Mouse (Mus musculus) MEL (cell line): ENCODE measurements around the gene Tas2r130. TPM values are rescaled to one million over a fixed set of nuclear protein-coding genes. Genes with fewer than 3 reads are reported as not detected.
"Not testable (repeated sequence)": the region's sequence is repeated elsewhere in the genome, so short reads cannot be mapped to it uniquely, and the experiment has no call there.

Source experiments
- DNase-seq: peaks from one replicate; pipeline ENCODE4 v3.0.0; 2011; ENCODE audit warnings: low read depth, low spot score
- H3K27ac ChIP-seq: 2 replicates; pipeline ENCODE4 v1.5.1; 2012; ENCODE audit warnings: low read depth, mild to moderate bottlenecking, control low read depth, low read length, moderate library complexity; ENCODE audit not compliant: control insufficient read depth
- H3K27me3 ChIP-seq, 2 experiments: fragments of 150-350 bp in 1 of 2; sonication (generic) in 1 of 2; 2 replicates each; pipeline ENCODE4 v1.6.1; 2012; ENCODE audit warnings: low read length in 2 of 2, mild to moderate bottlenecking in 2 of 2, improper control_type of control experiment in 1 of 2, moderate library complexity in 1 of 2; ENCODE audit not compliant: insufficient read depth in 2 of 2, control insufficient read depth in 1 of 2
- H3K36me3 ChIP-seq, 2 experiments: 2 replicates each; pipeline ENCODE4 v1.6.1; 2012 to 2014; ENCODE audit warnings: low read length in 2 of 2, improper control_type of control experiment in 1 of 2, inconsistent platforms in 1 of 2, mild to moderate bottlenecking in 1 of 2; ENCODE audit not compliant: insufficient read depth in 2 of 2, control insufficient read depth in 1 of 2
- H3K4me1 ChIP-seq, 2 experiments: fragments of 150-350 bp in 1 of 2; sonication (generic) in 1 of 2; 2 replicates each; pipeline ENCODE4 v1.6.1; 2012; ENCODE audit warnings: low read length in 2 of 2, improper control_type of control experiment in 1 of 2, mild to moderate bottlenecking in 1 of 2; ENCODE audit not compliant: insufficient read depth in 2 of 2, control insufficient read depth in 1 of 2
- H3K4me3 ChIP-seq, 2 experiments: fragments of 150-350 bp in 1 of 2; sonication (generic) in 1 of 2; 2 replicates each; pipeline ENCODE4 v1.5.1; 2012; ENCODE audit warnings: low read depth in 2 of 2, low read length in 2 of 2, mild to moderate bottlenecking in 2 of 2, moderate library complexity in 2 of 2, control low read depth in 1 of 2, improper control_type of control experiment in 1 of 2; ENCODE audit not compliant: control insufficient read depth in 1 of 2, insufficient read depth in 1 of 2
- H3K79me2 ChIP-seq: 2 replicates; pipeline ENCODE4 v1.6.1; 2012; ENCODE audit warnings: mild to moderate bottlenecking, low read length, moderate library complexity; ENCODE audit not compliant: control insufficient read depth, poor library complexity, insufficient read depth
- H3K9ac ChIP-seq: 2 replicates; pipeline ENCODE4 v1.6.1; 2012; ENCODE audit warnings: low read depth, mild to moderate bottlenecking, control low read depth, low read length, moderate library complexity; ENCODE audit not compliant: control insufficient read depth, poor library complexity, severe bottlenecking
- H3K9me3 ChIP-seq: fragments of 150-350 bp; sonication (generic); replicated peaks from 2 replicates; pipeline ENCODE4 v1.6.1; 2012; ENCODE audit warnings: mild to moderate bottlenecking, low read length, improper control_type of control experiment, moderate library complexity; ENCODE audit not compliant: insufficient read depth
- CHD2 ChIP-seq: IDR thresholded peaks from 2 replicates; pipeline ENCODE4 v1.6.1; 2011; ENCODE audit warnings: low read length, improper control_type of control experiment
- KAT2A ChIP-seq: conservative IDR thresholded peaks from 2 replicates; pipeline ENCODE4 v1.6.1; 2012; ENCODE audit warnings: low read depth, low read length, improper control_type of control experiment, inconsistent platforms
- MAFK ChIP-seq: IDR thresholded peaks from 2 replicates; pipeline ENCODE4 v1.6.1; 2011; ENCODE audit warnings: low read depth, mild to moderate bottlenecking, low read length, improper control_type of control experiment, borderline replicate concordance
- MAZ ChIP-seq: IDR thresholded peaks from 2 replicates; pipeline ENCODE4 v1.6.1; 2012; ENCODE audit warnings: low read depth, mild to moderate bottlenecking, inconsistent platforms, low read length, improper control_type of control experiment
- MYC ChIP-seq: IDR thresholded peaks from 2 replicates; pipeline ENCODE4 v1.6.1; 2011; ENCODE audit warnings: low read depth, mild to moderate bottlenecking, low read length, improper control_type of control experiment, moderate library complexity
- POLR2A ChIP-seq, 2 experiments: IDR thresholded peaks; 2 replicates each; pipeline ENCODE4 v1.6.1; 2011 to 2012; ENCODE audit warnings: low read length in 2 of 2, mild to moderate bottlenecking in 2 of 2, control low read depth in 1 of 2, improper control_type of control experiment in 1 of 2, low read depth in 1 of 2, moderate library complexity in 1 of 2; ENCODE audit not compliant: control insufficient read depth in 1 of 2, insufficient read depth in 1 of 2, poor library complexity in 1 of 2
- RCOR1 ChIP-seq: IDR thresholded peaks from 2 replicates; pipeline ENCODE4 v1.6.1; 2012; ENCODE audit warnings: low read depth, mild to moderate bottlenecking, inconsistent platforms, low read length, improper control_type of control experiment
- SIN3A ChIP-seq: IDR thresholded peaks from 2 replicates; pipeline ENCODE4 v1.6.1; 2012; ENCODE audit warnings: low read length, improper control_type of control experiment, inconsistent platforms
- TBP ChIP-seq: IDR thresholded peaks from 2 replicates; pipeline ENCODE4 v1.8.0; 2011; ENCODE audit warnings: low read depth, low read length, improper control_type of control experiment
- UBTF ChIP-seq: IDR thresholded peaks from 2 replicates; pipeline ENCODE4 v1.6.1; 2012; ENCODE audit warnings: low read depth, mild to moderate bottlenecking, inconsistent platforms, low read length, improper control_type of control experiment, moderate library complexity, borderline replicate concordance; ENCODE audit not compliant: insufficient read depth
- ZC3H11A ChIP-seq: IDR thresholded peaks from 2 replicates; pipeline ENCODE4 v1.6.1; 2012; ENCODE audit warnings: low read depth, mild to moderate bottlenecking, inconsistent platforms, low read length, improper control_type of control experiment
- ZKSCAN1 ChIP-seq: IDR thresholded peaks from 2 replicates; pipeline ENCODE4 v1.6.1; 2012; ENCODE audit warnings: low read depth, mild to moderate bottlenecking, inconsistent platforms, low read length, improper control_type of control experiment, moderate library complexity
- polyA plus RNA-seq, 2 experiments: library from polyadenylated mRNA; stranded (reverse) in 1 of 2; unstranded in 1 of 2; fragments of >175 nt in 1 of 2; fragments of >200 nt in 1 of 2; gene quantifications; 2 replicates each; pipeline versions ENCODE4 v1.2.1 to v1.2.4; 2012; ENCODE audit warnings: low replicate concordance in 2 of 2, low read depth in 1 of 2; ENCODE audit not compliant: insufficient read length in 2 of 2, insufficient read depth in 1 of 2, missing spikeins in 1 of 2
- total RNA-seq: library from RNA; depleted of rRNA; stranded (reverse); fragments of 300-350 nt; gene quantifications from 2 replicates; pipeline ENCODE4 v1.2.3, GENCODE M21; 2012; rRNA removed

Tas2r130 gene
- total RNA-seq: not detected in 2 replicates
- polyA plus RNA-seq: not detected

GRCm38 (mm10) chr6:131630812-131631211 lies at the start of gene Tas2r130:
Tas2r130 (minus strand) TSS chr6:131630912.
- DNase-seq: no peak

GRCm38 (mm10) chr6:131678786-131679185 lies 48.1 kb upstream of the Tas2r130 start, which contains the start of gene Tas2r106:
Tas2r106 (minus strand) TSS chr6:131678886.
- Histone ChIP-seq H3K4me3 (no peak within 1 kb of the TSS), H3K9ac (no peak within 1 kb of the TSS), H3K79me2 (no peaks in the 10 kb centered on the region), H3K9me3 (no peaks in the 10 kb centered on the region), H3K27ac (no peak within 1 kb of the TSS), H3K27me3 (no peaks in the 10 kb centered on the region), H3K36me3 (no peaks in the 10 kb centered on the region), H3K4me1 (no peaks in the 10 kb centered on the region)
- no peak for TF ChIP-seq ZC3H11A
- DNase-seq: no peak

More at GRCm38 (mm10) chr6:131630812-131631211, at the start of gene Tas2r130:
- no peak for TF ChIP-seq UBTF
- TF ChIP-seq CHD2: no peak
- TF ChIP-seq ZKSCAN1: no peak
- no peak for TF ChIP-seq MAFK
- TF ChIP-seq RCOR1: no peak
- TF ChIP-seq SIN3A: no peak
- TF ChIP-seq KAT2A: no peak
- H3K36me3 ChIP-seq: no peaks in the 10 kb centered on the region
- no peak within 1 kb of the TSS for H3K27ac ChIP-seq
- H3K9me3 ChIP-seq: no peaks in the 10 kb centered on the region
- H3K4me1 ChIP-seq: no peaks in the 10 kb centered on the region
- no peaks in the 10 kb centered on the region for H3K27me3 ChIP-seq
- H3K79me2 ChIP-seq: no peaks in the 10 kb centered on the region
- H3K9ac ChIP-seq: no peak within 1 kb of the TSS
- no peak within 1 kb of the TSS for H3K4me3 ChIP-seq

DNA sequence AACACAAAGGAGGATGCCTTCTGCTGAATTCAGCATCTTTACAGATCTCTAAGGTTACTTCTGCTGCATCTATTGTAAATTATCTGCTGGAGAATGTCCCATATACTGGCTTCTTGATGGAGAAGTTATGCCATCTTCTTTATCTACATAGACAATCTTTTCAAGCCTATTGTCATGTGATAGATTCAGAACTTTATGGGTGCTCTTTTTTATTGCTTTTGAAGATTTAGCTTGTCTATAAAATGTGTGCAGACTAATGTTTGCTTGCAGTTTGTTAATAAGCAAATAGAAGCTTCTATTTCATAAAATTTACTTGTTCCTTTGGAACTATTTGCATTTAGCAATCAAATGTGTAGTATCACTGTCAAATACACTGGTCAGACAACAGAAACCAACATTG lies 29.3 kb upstream of the Tas2r130 start, which contains the start of gene Tas2r107:
Gene Tas2r107, minus strand, starts transcription at position 101 of the 400 bp plus-strand sequence.
- Histone ChIP-seq H3K79me2 (no peaks in the 10 kb centered on the region), H3K4me3 (no peak within 1 kb of the TSS), H3K27ac (no peak within 1 kb of the TSS), H3K9me3 (no peaks in the 10 kb centered on the region), H3K36me3 (no peaks in the 10 kb centered on the region), H3K9ac (no peak within 1 kb of the TSS)
- no peak for DNase-seq
- no peak for TF ChIP-seq POLR2A (IDR thresholded peaks at IDR 0.05; ENCODE audit: control insufficient read depth in 1 of 2, insufficient read depth in 1 of 2, low read depth in 1 of 2, low read length in 2 of 2, poor library complexity in 1 of 2)
- no peak for TF ChIP-seq TBP
- no peak for TF ChIP-seq MAZ
- TF ChIP-seq MYC: no peak
- TF ChIP-seq, all 39 proteins: peak for 0
- no peaks in the 10 kb centered on the region for H3K27me3 ChIP-seq
- H3K4me1 ChIP-seq: no peaks in the 10 kb centered on the region

DNA sequence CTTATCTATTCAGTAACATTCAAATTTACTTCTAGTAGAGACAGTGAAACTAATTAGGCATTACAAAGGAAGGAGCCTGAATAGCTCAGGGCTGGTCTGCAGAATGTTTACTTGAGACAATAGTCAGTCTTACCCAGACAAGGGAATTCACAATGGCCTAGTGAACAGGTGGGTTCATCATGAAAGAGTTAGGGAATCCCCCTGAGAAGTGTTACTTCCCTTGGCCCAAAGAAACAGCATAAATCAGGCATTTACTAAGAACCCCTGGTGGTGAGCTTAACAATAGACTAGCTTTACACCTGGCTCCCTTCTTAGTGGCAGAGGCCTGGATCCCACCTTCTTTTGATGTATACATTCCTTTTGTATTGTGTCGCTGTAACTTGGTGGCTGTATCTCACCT lies 20.8 kb downstream of the Tas2r130 start:
- not testable (repeated sequence) for H3K27me3 ChIP-seq, H3K9ac ChIP-seq, H3K36me3 ChIP-seq, H3K4me1 ChIP-seq, H3K4me3 ChIP-seq, H3K9me3 ChIP-seq, H3K27ac ChIP-seq, DNase-seq, H3K79me2 ChIP-seq
